Mouse (Mus musculus): ENCODE data around the gene Gale.

DNA sequence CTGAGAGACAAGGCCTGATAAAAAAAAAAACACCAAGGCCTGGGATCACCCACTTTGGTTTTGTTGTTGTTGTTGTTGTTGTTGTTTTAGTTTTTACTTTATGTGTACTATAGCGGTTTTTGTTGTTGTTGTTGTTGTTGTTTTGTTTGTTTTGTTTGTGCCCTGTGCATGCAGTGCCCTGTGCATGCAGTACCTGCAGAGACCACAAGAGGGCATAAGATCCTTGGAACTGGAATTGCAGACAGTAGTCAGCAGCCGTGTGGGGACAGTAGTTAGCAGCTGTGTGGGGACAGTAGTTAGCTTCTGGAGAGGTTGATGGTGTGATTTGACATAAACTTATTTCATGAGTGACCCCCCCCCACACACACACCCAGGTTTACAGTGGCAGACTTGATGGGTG lies 9.3 kb upstream of the Gale start:
- no peak for TF ChIP-seq POLR2A (IDR thresholded peaks at IDR 0.05; ENCODE audit: insufficient read length, low read depth)
- no peak for TF ChIP-seq POLR2AphosphoS2 (IDR thresholded peaks at IDR 0.05; ENCODE audit: insufficient read length, low read depth)
- TF ChIP-seq REST (IDR thresholded peaks at IDR 0.05; ENCODE audit: insufficient read depth, insufficient read length), result no peak
- TF ChIP-seq MAX (IDR thresholded peaks at IDR 0.05; ENCODE audit: low read depth), result no peak
- TF ChIP-seq E2F4 (IDR thresholded peaks at IDR 0.05; ENCODE audit: insufficient read depth), result no peak
- TF ChIP-seq MYOG (IDR thresholded peaks at IDR 0.05; ENCODE audit: control insufficient read depth in 1 of 3, insufficient read depth in 1 of 3, insufficient read length in 2 of 3, low read depth in 2 of 3), result no peak
- no peak for TF ChIP-seq USF1 (IDR thresholded peaks at IDR 0.05; ENCODE audit: low read depth)

Data from myocyte (in vitro differentiated cells).